ENCODE assay signal across 9 mouse cellular contexts in genomic region chr7:24298635-24298972, GRCm38 (mm10). TPM values are rescaled to one million over a fixed set of nuclear protein-coding genes. Genes with fewer than 3 reads are reported as not detected.
DNase-seq lines count a peak whose midpoint lies in the region; ATAC-seq lines count a peak whose summit lies in the region.
"Had no signal": no experiment of that assay in that cellular context is flagged by ENCODE, and none has a peak within 500 bp of the region (broad histone marks: within the 10 kb centered on the region; RNA-seq: fewer than 3 reads in every experiment).

No protein-coding gene starts in this region.

- no peaks in the 10 kb centered on the region for H3K27me3 ChIP-seq in erythroblast, embryonic 14.5 days (ENCODE audit: control insufficient read depth)
- no peaks in the 10 kb centered on the region for H3K27me3 ChIP-seq in limb, embryonic 12.5 days
- no peaks in the 10 kb centered on the region for H3K27me3 ChIP-seq in stomach, embryonic 15.5 days (replicated peaks)
- H3K27me3 ChIP-seq: CH12.LX had no signal

- DNase-seq in right cerebral cortex, postnatal 4 days = peak; percentile 28
- no peak for DNase-seq in right cerebral cortex, adult 18-20 months
- no peak for DNase-seq in spleen, adult 12 weeks (ENCODE audit: low spot score)
- no peak for DNase-seq in left cerebral cortex, postnatal 36 days (ENCODE audit: low spot score in 2 of 2)

- H3K4me2 ChIP-seq in limb, embryonic 12.5 days = peak overlapping the region; percentile 90
- peak overlapping the region; percentile 88 for H3K4me2 ChIP-seq in stomach, embryonic 15.5 days

- intact Hi-C loops in left cerebral cortex, postnatal 36 days (cut with DNase I) = loop anchor here (10.0 kb wide), 1 partner anchor 334 kb away; no protein-coding TSS in a partner anchor

- H3K36me3 ChIP-seq in erythroblast, embryonic 14.5 days (ENCODE audit: control insufficient read depth) = peaks cover 27% of the 10 kb centered on the region
- H3K36me3 ChIP-seq in limb, embryonic 12.5 days = peaks cover 61% of the 10 kb centered on the region
- peaks cover 35% of the 10 kb centered on the region for H3K36me3 ChIP-seq in stomach, embryonic 15.5 days

- no peak for ATAC-seq in erythroblast, adult 5-6 weeks (replicated peaks; ENCODE audit: low FRiP score, poor library complexity, severe bottlenecking)
- no peak; the same call in 1 of the 2 replicates for ATAC-seq in limb, embryonic 12.5 days (ENCODE audit: insufficient number of reproducible peaks, insufficient read depth, low FRiP score, low TSS enrichment, low read depth)
- no peak for ATAC-seq in stomach, embryonic 15.5 days (ENCODE audit: insufficient read depth, low FRiP score, low read depth)

- H3K4me3 ChIP-seq in erythroblast, embryonic 14.5 days (replicated peaks) = peak overlapping the region; percentile 74
- H3K4me3 ChIP-seq in limb, embryonic 12.5 days (replicated peaks) = peak overlapping the region; percentile 68
- H3K4me3 ChIP-seq in stomach, embryonic 15.5 days (replicated peaks) = peak overlapping the region; percentile 73

- peak overlapping the region; percentile 97 for H3K27ac ChIP-seq in limb, embryonic 12.5 days
- peak overlapping the region; percentile 95 for H3K27ac ChIP-seq in stomach, embryonic 15.5 days

- peak overlapping the region; percentile 86 for H3K9ac ChIP-seq in limb, embryonic 12.5 days (replicated peaks)
- H3K9ac ChIP-seq in stomach, embryonic 15.5 days = peak overlapping the region; percentile 74

- H3K9me3 ChIP-seq in erythroblast, embryonic 14.5 days (ENCODE audit: control insufficient read depth, low read length) = no peaks in the 10 kb centered on the region
- no peaks in the 10 kb centered on the region for H3K9me3 ChIP-seq in limb, embryonic 12.5 days
- H3K9me3 ChIP-seq in stomach, embryonic 15.5 days = no peaks in the 10 kb centered on the region

- H3K4me1 ChIP-seq in erythroblast, embryonic 14.5 days (ENCODE audit: control insufficient read depth) = peaks cover 28% of the 10 kb centered on the region
- peaks cover 14% of the 10 kb centered on the region for H3K4me1 ChIP-seq in limb, embryonic 12.5 days (replicated peaks)
- no peaks in the 10 kb centered on the region; the same call in 1 of the 2 replicates for H3K4me1 ChIP-seq in stomach, embryonic 15.5 days

- WGBS in limb, embryonic 12.5 days = 1% methylated on average over 12 of the region's 12 CpGs
- WGBS in stomach, embryonic 15.5 days = 3% methylated on average over 12 of the region's 12 CpGs

RNA-seq across cellular contexts. Expression of gene Zfp61, which starts 2.4 kb away (rescaled TPM):
- polyA plus RNA-seq in erythroblast, embryonic 14.5 days (2012) = 0.12 TPM in 1 of 2 replicates, not detected in the other
- 1.2 and 2.1 TPM in 2 replicates for total RNA-seq in erythroblast, adult 5-6 weeks (2015; ENCODE audit: low replicate concordance)
- total RNA-seq in erythroblast, adult 5-6 weeks (2017; ENCODE audit: low replicate concordance) = 0.77 and 4.0 TPM in 2 replicates
- 57.6 and 61.1 TPM in 2 replicates for polyA plus RNA-seq in limb, embryonic 12.5 days (2016; fragmentation: Nextera tagmentation; extraction: Ambion mirVana)
- polyA plus RNA-seq in stomach, embryonic 15.5 days (2015; fragmentation: Nextera tagmentation; extraction: Ambion mirVana) = 29.6 and 31.3 TPM in 2 replicates
- total RNA-seq in left cerebral cortex, postnatal 36 days (2021) = 10 to 100 TPM; 21.9 to 23.9 TPM

RNA-seq across cellular contexts. Expression of gene Zfp94, which starts 17.9 kb away (rescaled TPM):
- 0.07 TPM in 1 of 2 replicates, not detected in the other for polyA plus RNA-seq in erythroblast, embryonic 14.5 days (2012)
- total RNA-seq in erythroblast, adult 5-6 weeks (2015; ENCODE audit: low replicate concordance) = 1.0 TPM in 1 of 2 replicates, not detected in the other
- 0.34 and 1.3 TPM in 2 replicates for total RNA-seq in erythroblast, adult 5-6 weeks (2017; ENCODE audit: low replicate concordance)
- 15.6 and 15.9 TPM in 2 replicates for polyA plus RNA-seq in limb, embryonic 12.5 days (2016; fragmentation: Nextera tagmentation; extraction: Ambion mirVana)
- polyA plus RNA-seq in stomach, embryonic 15.5 days (2015; fragmentation: Nextera tagmentation; extraction: Ambion mirVana) = 9.3 and 11.1 TPM in 2 replicates
- 10 to 100 TPM; 13.2 to 16.2 TPM for total RNA-seq in left cerebral cortex, postnatal 36 days (2021)

RNA-seq across cellular contexts. Expression of gene Zfp93, which starts 28.4 kb away (rescaled TPM):
- not detected in 2 replicates for polyA plus RNA-seq in erythroblast, embryonic 14.5 days (2012)
- total RNA-seq in erythroblast, adult 5-6 weeks (2015; ENCODE audit: low replicate concordance) = not detected in 2 replicates
- total RNA-seq in erythroblast, adult 5-6 weeks (2017; ENCODE audit: low replicate concordance) = 0.70 TPM in 1 of 2 replicates, not detected in the other
- 10.0 and 12.0 TPM in 2 replicates for polyA plus RNA-seq in limb, embryonic 12.5 days (2016; fragmentation: Nextera tagmentation; extraction: Ambion mirVana)
- polyA plus RNA-seq in stomach, embryonic 15.5 days (2015; fragmentation: Nextera tagmentation; extraction: Ambion mirVana) = 7.2 and 7.4 TPM in 2 replicates
- 10 to 100 TPM; 11.8 to 12.6 TPM for total RNA-seq in left cerebral cortex, postnatal 36 days (2021)

RNA-seq across cellular contexts. Expression of gene Tescl, which starts 35.1 kb away (rescaled TPM):
- not detected in 2 replicates for polyA plus RNA-seq in erythroblast, embryonic 14.5 days (2012)
- not detected in 2 replicates for total RNA-seq in erythroblast, adult 5-6 weeks (2015; ENCODE audit: low replicate concordance)
- total RNA-seq in erythroblast, adult 5-6 weeks (2017; ENCODE audit: low replicate concordance) = not detected in 2 replicates
- polyA plus RNA-seq in limb, embryonic 12.5 days (2016; fragmentation: Nextera tagmentation; extraction: Ambion mirVana) = 0.25 TPM in 1 of 2 replicates, not detected in the other
- 0.15 TPM in 1 of 2 replicates, not detected in the other for polyA plus RNA-seq in stomach, embryonic 15.5 days (2015; fragmentation: Nextera tagmentation; extraction: Ambion mirVana)
- not detected for total RNA-seq in left cerebral cortex, postnatal 36 days (2021)
- total RNA-seq: CH12.LX had no signal

RNA-seq across cellular contexts. Expression of gene Zfp108, which starts 44.0 kb away (rescaled TPM):
- not detected in 2 replicates for polyA plus RNA-seq in erythroblast, embryonic 14.5 days (2012)
- total RNA-seq in erythroblast, adult 5-6 weeks (2015; ENCODE audit: low replicate concordance) = 2.9 TPM in 1 of 2 replicates, not detected in the other
- total RNA-seq in erythroblast, adult 5-6 weeks (2017; ENCODE audit: low replicate concordance) = not detected in 2 replicates
- polyA plus RNA-seq in limb, embryonic 12.5 days (2016; fragmentation: Nextera tagmentation; extraction: Ambion mirVana) = 4.2 and 4.8 TPM in 2 replicates
- polyA plus RNA-seq in stomach, embryonic 15.5 days (2015; fragmentation: Nextera tagmentation; extraction: Ambion mirVana) = 3.5 and 4.3 TPM in 2 replicates
- total RNA-seq in left cerebral cortex, postnatal 36 days (2021) = 1 to 10 TPM; 7.8 to 9.1 TPM
- total RNA-seq: CH12.LX had no signal

Comparison
In these comparisons a context has a peak if more than half of its experiments do, and no peak if none do; other contexts are left out.
1. RNA of gene Zfp61, which starts 2.4 kb away (polyA plus RNA-seq): 57.6 to 61.1 TPM in limb, embryonic 12.5 days and 29.6 to 31.3 TPM in stomach, embryonic 15.5 days; 0.12 TPM in erythroblast, embryonic 14.5 days; every median in the first group is over 10 times any median in the second.
2. Peak in every context shown above with its lines, with median percentiles within 50 percentile points of each other: H3K4me3 ChIP-seq.